Mouse (Mus musculus): ENCODE results near the gene Fras1.

DNA sequence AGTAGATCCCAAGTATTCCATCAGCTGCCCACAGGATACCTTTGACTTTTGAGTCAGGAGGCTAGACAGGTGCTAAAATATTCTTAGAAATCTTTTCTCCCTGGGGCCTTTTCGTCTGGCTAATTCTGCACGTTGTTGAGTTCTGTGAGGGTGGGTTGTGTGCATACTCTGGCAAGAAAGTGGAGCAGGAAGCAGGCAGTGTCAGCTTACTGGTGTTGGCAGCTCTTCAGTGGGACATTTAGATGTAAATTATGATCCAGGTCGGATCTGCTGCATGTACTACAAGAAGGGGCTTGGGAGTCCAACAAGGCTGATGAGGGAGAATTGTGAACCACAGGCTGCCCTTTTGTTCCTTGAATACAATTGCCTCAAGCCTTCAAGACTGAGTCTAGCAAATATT is 98.2 kb downstream of the Fras1 start:
- TF ChIP-seq CTCF (IDR thresholded peaks at IDR 0.05; ENCODE audit: control insufficient read depth, insufficient read depth, insufficient replicate concordance, low read depth, low read length) (no peak), POLR2A (IDR thresholded peaks at IDR 0.05; ENCODE audit: control insufficient read depth, low read depth, low read length) (no peak)

All from testis, adult 2 months (tissue).